Comparison of ENCODE assay signal across 7 mouse cellular contexts in genomic region chr10:75704212-75705185, GRCm38 (mm10). TPM values are rescaled to one million over a fixed set of nuclear protein-coding genes. Genes with fewer than 3 reads are reported as not detected.
A peak's percentile ranks its signal among the peaks of the same experiment; 100 is the strongest.
DNase-seq lines count a peak whose midpoint lies in the region; ATAC-seq and TF ChIP-seq lines count a peak whose summit lies in the region.

No protein-coding gene starts in this region.

- no peak overlapping the region for H3K27ac ChIP-seq in kidney, postnatal 0 days
- peak overlapping the region; percentile 98 for H3K27ac ChIP-seq in liver, embryonic 13.5 days

- TF ChIP-seq CTCF in kidney, postnatal 0 days (IDR thresholded peaks at IDR 0.05; ENCODE audit: low read depth): no peak

- H3K9me3 ChIP-seq in kidney, postnatal 0 days (replicated peaks; ENCODE audit: low read length): no peaks in the 10 kb centered on the region
- H3K9me3 ChIP-seq in liver, embryonic 13.5 days (replicated peaks): no peaks in the 10 kb centered on the region

- H3K27me3 ChIP-seq in kidney, postnatal 0 days (ENCODE audit: insufficient read depth, low read length): no peaks in the 10 kb centered on the region
- H3K27me3 ChIP-seq in liver, embryonic 13.5 days: no peaks in the 10 kb centered on the region

- 77% methylated on average over 15 of the region's 15 CpGs for WGBS in kidney, postnatal 0 days
- 87% methylated on average over 15 of the region's 15 CpGs for WGBS in liver, embryonic 13.5 days (ENCODE audit: insufficient replicate concordance)

- peaks cover 17% of the 10 kb centered on the region; the same call in 1 of the 2 replicates for H3K36me3 ChIP-seq in kidney, postnatal 0 days (ENCODE audit: insufficient read depth, low read length)
- peaks cover 74% of the 10 kb centered on the region for H3K36me3 ChIP-seq in liver, embryonic 13.5 days

- ATAC-seq in kidney, postnatal 0 days (replicated peaks; ENCODE audit: low FRiP score, low read depth): no peak
- no peak for ATAC-seq in liver, embryonic 13.5 days (ENCODE audit: low read depth)
- no peak for ATAC-seq in inflammation-experienced regulatory T-cells, adult 6 months

- H3K4me2 ChIP-seq in kidney, postnatal 0 days (ENCODE audit: low read length): no peak overlapping the region
- no peak overlapping the region for H3K4me2 ChIP-seq in liver, embryonic 13.5 days

- no peak overlapping the region for H3K4me3 ChIP-seq in kidney, postnatal 0 days (replicated peaks; ENCODE audit: low read depth, low read length)
- H3K4me3 ChIP-seq in liver, embryonic 13.5 days (replicated peaks): no peak overlapping the region

- H3K9ac ChIP-seq in kidney, postnatal 0 days (ENCODE audit: low read depth, low read length): 0 out of 2 replicates have a peak overlapping the region, but pooled peaks have one; percentile 8
- H3K9ac ChIP-seq in liver, embryonic 13.5 days: peak overlapping the region; percentile 11; the same call in 1 of the 2 replicates

- DNase-seq in adrenal gland, postnatal 10 days: peak; percentile 90
- peak; percentile 99 for DNase-seq in cerebellum, adult 9-11 months
- peak; percentile 87 for DNase-seq in gastrocnemius, postnatal 10 days
- no peak for DNase-seq in kidney, postnatal 0 days (ENCODE audit: low spot score)
- no peak for DNase-seq in liver, embryonic 13.5 days
- DNase-seq in ovary, postnatal 36 days (ENCODE audit: low spot score): peak; percentile 68

- H3K4me1 ChIP-seq in kidney, postnatal 0 days (replicated peaks; ENCODE audit: insufficient read depth, low read length): no peaks in the 10 kb centered on the region
- H3K4me1 ChIP-seq in liver, embryonic 13.5 days (replicated peaks): peaks cover 79% of the 10 kb centered on the region

RNA-seq across cellular contexts. Expression of gene Cabin1, which starts 59.6 kb away (rescaled TPM):
- 10 to 100 TPM; 27.1 to 39.2 TPM for total RNA-seq in adrenal gland, postnatal 10 days (2021)
- 10 to 100 TPM; 11.7 to 18.7 TPM for total RNA-seq in gastrocnemius, postnatal 10 days (2021)
- 20.5 and 24.0 TPM in 2 replicates for polyA plus RNA-seq in kidney, postnatal 0 days (2015; fragmentation: Nextera tagmentation; extraction: Ambion mirVana)
- polyA plus RNA-seq in liver, embryonic 13.5 days (2015; fragmentation: Nextera tagmentation; extraction: Ambion mirVana): 15.4 and 16.6 TPM in 2 replicates
- 10 to 100 TPM; 24.8 to 27.1 (median 26.2) TPM for polyA plus RNA-seq in inflammation-experienced regulatory T-cells, adult 6 months (2017; shearing (Covaris generic))

Comparison
In these comparisons a context has a peak if more than half of its experiments do, and no peak if none do; other contexts are left out.
1. DNase-seq: peak in adrenal gland, postnatal 10 days (single experiment), cerebellum, adult 9-11 months (single experiment), gastrocnemius, postnatal 10 days (single experiment) and ovary, postnatal 36 days (single experiment); none in kidney, postnatal 0 days (single experiment) and liver, embryonic 13.5 days (single experiment).